Mouse (Mus musculus) stomach, embryonic 16.5 days (tissue): ENCODE data around the gene Acot7. TPM values are rescaled to one million over a fixed set of nuclear protein-coding genes. Genes with fewer than 3 reads are reported as not detected.

Experiments used
- ATAC-seq: fragments of 200-750 bp; cut with Nextera tagmentation; 2 replicates; pipeline ENCODE4 v1.8.0; 2017; ENCODE audit warnings: moderate number of reproducible peaks, moderate TSS enrichment; ENCODE audit not compliant: insufficient read depth, low FRiP score
- H3K27ac ChIP-seq: fragments of 300-500 bp; sonication (generic); 2 replicates; pipeline ENCODE4 v1.5.1; 2014; ENCODE audit warnings: low read length
- H3K27me3 ChIP-seq: fragments of 300-500 bp; sonication (generic); 2 replicates; pipeline ENCODE4 v1.6.1; 2014; ENCODE audit warnings: low read length, control low read depth, mixed read lengths; ENCODE audit not compliant: control insufficient read depth, insufficient read depth
- H3K36me3 ChIP-seq: fragments of 300-500 bp; sonication (generic); 2 replicates; pipeline ENCODE4 v1.6.1; 2014; ENCODE audit warnings: low read length; ENCODE audit not compliant: control insufficient read depth, insufficient read depth
- H3K4me1 ChIP-seq: fragments of 300-500 bp; sonication (generic); 2 replicates; pipeline ENCODE4 v1.6.1; 2014; ENCODE audit warnings: low read length, control low read depth, mixed read lengths; ENCODE audit not compliant: control insufficient read depth, insufficient read depth
- H3K4me2 ChIP-seq: fragments of 300-500 bp; sonication (generic); 2 replicates; pipeline ENCODE4 v1.6.1; 2014; ENCODE audit warnings: low read depth, low read length, mixed read lengths
- H3K4me3 ChIP-seq: fragments of 300-500 bp; sonication (generic); replicated peaks from 2 replicates; pipeline ENCODE4 v1.5.1; 2014; ENCODE audit warnings: mild to moderate bottlenecking, low read length
- H3K9ac ChIP-seq: fragments of 300-500 bp; sonication (generic); 2 replicates; pipeline ENCODE4 v1.6.1; 2014; ENCODE audit warnings: low read length
- H3K9me3 ChIP-seq: fragments of 300-500 bp; sonication (generic); replicated peaks from 2 replicates; pipeline ENCODE4 v1.6.1; 2016; ENCODE audit warnings: low read length, control low read depth; ENCODE audit not compliant: control insufficient read depth
- WGBS: fragments of 180-500 bp; shearing (Covaris S2); extraction: QIAGEN DNeasy Blood & Tissue Kit; methylation state at CpG from one replicate; pipeline ENCODE4 v1.1.7; 2014; 5-methylcytosine and 5-hydroxymethylcytosine counted together
- polyA plus RNA-seq: library from polyadenylated mRNA; unstranded; fragments of >200 nt; fragmentation: Nextera tagmentation; extraction: Ambion mirVana; gene quantifications from 2 replicates; pipeline ENCODE4 v1.2.1, GENCODE M21; 2015

Gene Acot7
- polyA plus RNA-seq, 1 experiment from 2014 or later: 57.3 TPM

DNA sequence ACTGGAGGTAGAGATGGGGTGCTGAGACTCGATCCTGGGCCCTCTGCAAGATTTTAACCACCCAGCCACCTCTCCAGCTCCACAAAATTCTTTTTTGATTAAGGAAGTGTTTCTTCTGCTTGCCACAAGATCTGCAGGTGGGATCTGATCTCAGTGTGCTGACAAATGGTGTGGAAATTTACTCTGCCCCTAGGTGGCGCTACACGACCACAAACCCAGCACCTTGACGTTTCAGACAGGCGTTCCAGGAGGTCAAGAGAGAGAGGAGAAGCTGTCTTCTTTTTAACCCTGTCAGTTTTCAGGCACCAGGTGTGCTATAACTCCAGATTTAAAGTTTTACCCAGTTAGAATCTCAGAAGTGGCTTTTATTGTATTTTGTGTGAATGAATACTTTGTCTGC lies 4.9 kb upstream of the Acot7 start:
- no peak for ATAC-seq
- no peak overlapping the region for H3K4me3 ChIP-seq
- H3K27ac ChIP-seq: no peak overlapping the region
- peaks cover 8% of the 10 kb centered on the region; the same call in 1 of the 2 replicates for H3K4me1 ChIP-seq
- H3K36me3 ChIP-seq: no peaks in the 10 kb centered on the region
- WGBS: under 1% methylated on average over 5 of the region's 5 CpGs
- no peaks in the 10 kb centered on the region; the same call in 1 of the 2 replicates for H3K9me3 ChIP-seq
- H3K27me3 ChIP-seq: peaks cover 5% of the 10 kb centered on the region; the same call in 1 of the 2 replicates
- H3K9ac ChIP-seq: no peak overlapping the region
- H3K4me2 ChIP-seq: no peak overlapping the region

- no peak overlapping the region for H3K27ac ChIP-seq
- H3K4me1 ChIP-seq: peaks cover 14% of the 10 kb centered on the region
- H3K4me2 ChIP-seq: no peak overlapping the region
- WGBS: 69% methylated on average over 9 of the region's 9 CpGs
- H3K4me3 ChIP-seq: no peak overlapping the region
- H3K9ac ChIP-seq: no peak overlapping the region
- no peaks in the 10 kb centered on the region for H3K36me3 ChIP-seq
- peaks cover 5% of the 10 kb centered on the region; the same call in 1 of the 2 replicates for H3K27me3 ChIP-seq
- ATAC-seq: no peak
- H3K9me3 ChIP-seq: no peaks in the 10 kb centered on the region; the same call in 1 of the 2 replicates
These were observed 4.0 kb upstream of the Acot7 start for GRCm38 (mm10) chr4:152173956-152174355.

DNA sequence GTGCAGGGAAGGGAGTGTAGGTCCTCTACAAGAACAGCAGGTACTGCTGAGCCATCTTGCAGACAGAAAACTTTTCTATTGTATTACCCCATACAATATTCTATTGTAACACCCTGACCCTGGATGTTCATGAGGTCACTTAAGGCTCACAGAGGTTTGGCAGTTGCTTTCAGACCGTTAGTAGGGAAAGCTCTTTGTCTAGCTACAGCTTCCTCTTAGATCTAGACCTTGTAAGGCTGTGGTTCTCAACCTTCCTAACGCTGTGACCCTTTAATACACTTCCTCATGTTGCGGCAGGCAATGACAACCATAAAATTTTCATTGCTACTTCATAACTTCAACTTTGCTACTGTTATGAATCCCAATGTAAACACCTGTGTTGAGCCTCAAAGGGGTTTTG lies 1.3 kb upstream of the Acot7 start:
- Histone ChIP-seq H3K36me3 (no peaks in the 10 kb centered on the region), H3K4me3 (no peak overlapping the region), H3K9ac (no peak overlapping the region; the same call in 1 of the 2 replicates), H3K27ac (no peak overlapping the region), H3K27me3 (peaks cover 15% of the 10 kb centered on the region; the same call in 1 of the 2 replicates), H3K4me1 (peaks cover 17% of the 10 kb centered on the region), H3K4me2 (no peak overlapping the region), H3K9me3 (no peaks in the 10 kb centered on the region; the same call in 1 of the 2 replicates)
- ATAC-seq: no peak
- 65% methylated on average over 3 of the region's 3 CpGs for WGBS

DNA sequence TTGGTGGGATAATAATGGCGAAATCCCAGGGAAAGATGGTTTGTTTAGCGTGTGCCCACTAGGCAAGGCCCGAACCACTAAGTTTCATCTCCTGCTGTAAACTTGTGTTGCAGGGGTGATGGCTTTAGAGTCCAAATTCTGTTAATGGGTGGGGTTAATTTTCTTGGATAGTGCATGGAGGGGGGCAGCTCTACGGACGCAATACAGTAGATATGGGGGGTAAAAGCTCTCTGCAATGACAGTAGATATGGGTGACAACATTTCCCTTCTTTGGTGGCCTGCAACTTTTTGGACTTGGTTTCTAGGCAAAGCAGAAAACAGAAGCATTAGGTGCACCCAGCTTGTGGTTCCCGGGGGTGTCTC lies 779 bp upstream of the Acot7 start:
- peak overlapping the region; percentile 69 for H3K4me3 ChIP-seq
- H3K4me2 ChIP-seq: peak overlapping the region; percentile 92
- H3K36me3 ChIP-seq: no peaks in the 10 kb centered on the region
- peak overlapping the region; percentile 90 for H3K9ac ChIP-seq
- H3K9me3 ChIP-seq: no peaks in the 10 kb centered on the region
- WGBS: 59% methylated on average over 6 of the region's 6 CpGs
- ATAC-seq: no peak
- H3K27ac ChIP-seq: peak overlapping the region; percentile 71; the same call in 1 of the 2 replicates
- H3K4me1 ChIP-seq: peaks cover 17% of the 10 kb centered on the region
- H3K27me3 ChIP-seq: peaks cover 15% of the 10 kb centered on the region; the same call in 1 of the 2 replicates

DNA sequence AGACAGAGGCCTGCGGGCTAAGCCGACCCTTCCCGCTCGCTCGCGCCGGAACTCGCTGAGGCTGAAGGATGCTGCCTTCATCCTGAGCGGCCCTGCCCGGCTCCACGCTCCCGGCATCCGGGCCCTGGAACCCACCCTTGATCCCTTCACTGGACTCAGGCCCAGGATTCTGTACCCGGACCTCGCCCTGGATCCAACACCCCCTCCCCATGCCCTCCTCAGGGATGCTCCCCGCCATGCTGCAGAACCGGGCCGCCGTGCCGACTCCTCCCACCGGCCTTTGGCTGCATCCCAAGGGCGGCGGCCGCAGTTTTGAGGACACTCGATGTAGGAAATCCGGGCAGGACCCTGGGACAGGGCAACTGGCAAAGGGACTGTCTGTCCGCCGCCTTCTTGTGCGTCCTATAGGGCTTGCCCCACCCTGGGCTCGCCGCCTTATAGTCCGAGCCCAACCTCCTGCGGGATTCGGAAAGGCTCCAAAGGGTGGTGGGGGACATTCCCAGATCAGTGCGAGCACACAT lies 470 bp downstream of the Acot7 start:
- H3K27ac ChIP-seq: no peak overlapping the region; the same call in 1 of the 2 replicates
- H3K36me3 ChIP-seq: no peaks in the 10 kb centered on the region
- H3K4me3 ChIP-seq: peak overlapping the region; percentile 69
- H3K4me2 ChIP-seq: peak overlapping the region; percentile 98
- peak overlapping the region; percentile 69 for H3K9ac ChIP-seq
- peaks cover 17% of the 10 kb centered on the region for H3K4me1 ChIP-seq
- H3K9me3 ChIP-seq: no peaks in the 10 kb centered on the region
- H3K27me3 ChIP-seq: peaks cover 15% of the 10 kb centered on the region; the same call in 1 of the 2 replicates
- under 1% methylated on average over 35 of the region's 35 CpGs for WGBS
- ATAC-seq: peak; percentile 47; the same call in 1 of the 2 replicates

GRCm38 (mm10) chr4:152178916-152179705 lies 1.2 kb downstream of the Acot7 start:
- Histone ChIP-seq H3K4me3 (peak overlapping the region; percentile 69), H3K4me1 (peaks cover 17% of the 10 kb centered on the region), H3K4me2 (peak overlapping the region; percentile 98), H3K36me3 (no peaks in the 10 kb centered on the region), H3K27ac (no peak overlapping the region), H3K9ac (peak overlapping the region; percentile 69), H3K9me3 (no peaks in the 10 kb centered on the region), H3K27me3 (peaks cover 15% of the 10 kb centered on the region; the same call in 1 of the 2 replicates)
- ATAC-seq: no peak; the same call in 1 of the 2 replicates
- WGBS: 33% methylated on average over 16 of the region's 16 CpGs

- Histone ChIP-seq H3K27ac (no peak overlapping the region), H3K9me3 (no peaks in the 10 kb centered on the region), H3K36me3 (no peaks in the 10 kb centered on the region), H3K4me1 (peaks cover 23% of the 10 kb centered on the region), H3K27me3 (peaks cover 10% of the 10 kb centered on the region; the same call in 1 of the 2 replicates), H3K4me3 (no peak overlapping the region), H3K9ac (no peak overlapping the region), H3K4me2 (no peak overlapping the region)
- 83% methylated on average over 16 of the region's 16 CpGs for WGBS
- ATAC-seq: no peak
These were observed 2.2 kb downstream of the Acot7 start for GRCm38 (mm10) chr4:152179946-152180660.

DNA sequence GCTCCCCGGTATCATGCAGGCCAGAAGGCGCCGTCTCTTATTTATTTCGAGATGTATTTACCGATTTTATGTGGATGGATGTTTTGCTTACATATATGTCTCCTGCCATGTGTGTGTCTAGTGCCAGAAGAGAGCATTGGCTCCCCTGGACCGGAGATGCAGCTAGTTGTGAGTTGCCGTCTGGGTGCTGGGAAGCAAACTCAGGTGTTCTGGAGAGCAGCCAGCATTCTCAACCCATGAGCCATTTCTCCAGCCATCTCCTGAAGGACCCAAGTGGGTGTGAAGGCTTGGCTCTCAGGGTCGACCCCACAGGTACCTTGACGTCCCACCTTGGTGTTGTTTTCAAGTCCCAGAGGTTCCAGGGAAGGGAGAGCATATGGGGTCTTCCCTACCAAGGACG lies 4.3 kb downstream of the Acot7 start:
- H3K9me3 ChIP-seq: no peaks in the 10 kb centered on the region
- no peak overlapping the region for H3K4me3 ChIP-seq
- no peak overlapping the region for H3K27ac ChIP-seq
- no peak overlapping the region for H3K9ac ChIP-seq
- 85% methylated on average over 10 of the region's 10 CpGs for WGBS
- no peaks in the 10 kb centered on the region for H3K36me3 ChIP-seq
- no peak overlapping the region for H3K4me2 ChIP-seq
- peaks cover 39% of the 10 kb centered on the region for H3K4me1 ChIP-seq
- ATAC-seq: no peak
- H3K27me3 ChIP-seq: 0 out of 2 replicates have a peak, but pooled peaks cover 10% of the 10 kb centered on the region
